Mouse (Mus musculus) urinary bladder, postnatal 25 days (tissue): ENCODE data around the gene Zfp846.
A peak's percentile ranks its signal among the peaks of the same experiment; 100 is the strongest.

Source experiments
- DNase-seq: peaks from one replicate; pipeline ENCODE4 v3.0.0; 2022; ENCODE audit warnings: low spot score

The Zfp846 gene

DNA sequence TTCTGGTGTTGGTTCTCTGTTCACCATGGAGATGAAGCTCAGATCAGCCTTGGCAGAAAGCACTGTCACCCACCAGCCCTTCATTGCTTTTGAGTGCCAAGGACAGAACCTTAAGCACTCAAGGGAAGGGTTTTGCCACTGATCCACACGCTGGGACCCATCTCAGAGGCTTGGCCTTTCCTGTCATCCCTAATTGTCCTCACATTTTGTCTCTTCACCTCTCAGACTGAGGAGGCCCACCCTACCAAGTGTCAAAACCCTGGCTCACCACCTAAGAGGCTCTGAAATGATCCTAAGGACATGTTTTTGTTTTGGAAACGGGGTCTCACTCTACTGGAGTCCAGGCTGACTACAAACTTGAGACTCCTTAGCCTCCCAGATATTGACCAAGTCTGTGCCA, 55.7 kb downstream of the Zfp846 start:
- no peak for DNase-seq

DNA sequence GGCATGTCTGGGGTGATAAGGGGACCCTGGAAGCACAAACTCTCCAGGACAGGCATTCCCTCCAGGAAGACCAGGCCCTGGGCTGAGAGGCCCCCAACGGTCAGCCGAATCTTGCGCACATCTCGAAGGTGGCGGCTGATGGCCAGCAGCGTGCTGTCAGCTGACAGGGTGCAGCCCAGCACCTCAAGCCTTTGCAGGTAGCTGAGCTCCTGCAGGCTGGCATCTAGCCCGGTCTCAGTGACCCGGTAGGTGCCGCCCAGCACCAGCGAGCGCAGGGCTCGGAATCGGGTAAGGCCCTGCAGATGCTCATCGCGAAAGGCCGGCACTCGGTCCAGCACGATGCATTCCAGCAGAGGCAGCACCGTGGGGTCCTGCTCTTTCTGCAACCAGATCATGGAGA, 57.5 kb downstream of the Zfp846 start:
- DNase-seq: no peak

DNA sequence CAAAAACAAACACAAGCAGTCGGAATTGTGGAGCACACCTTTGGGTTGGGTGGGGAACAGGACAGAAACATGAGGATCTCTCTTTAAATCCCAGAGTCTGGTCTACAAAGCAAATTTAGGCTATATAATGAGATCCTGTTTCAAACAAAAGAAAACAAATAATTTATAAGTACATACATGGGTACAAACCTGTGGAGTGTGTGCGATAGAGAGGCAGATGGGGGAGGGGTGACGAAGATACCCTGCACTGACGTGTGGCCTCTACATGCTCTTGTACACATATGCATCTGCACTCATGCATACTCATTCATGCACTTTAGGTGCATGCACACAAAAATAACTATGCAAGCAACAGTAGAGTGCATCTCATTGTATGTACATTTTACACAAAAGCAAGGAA, 58.4 kb downstream of the Zfp846 start:
- DNase-seq: no peak

DNA sequence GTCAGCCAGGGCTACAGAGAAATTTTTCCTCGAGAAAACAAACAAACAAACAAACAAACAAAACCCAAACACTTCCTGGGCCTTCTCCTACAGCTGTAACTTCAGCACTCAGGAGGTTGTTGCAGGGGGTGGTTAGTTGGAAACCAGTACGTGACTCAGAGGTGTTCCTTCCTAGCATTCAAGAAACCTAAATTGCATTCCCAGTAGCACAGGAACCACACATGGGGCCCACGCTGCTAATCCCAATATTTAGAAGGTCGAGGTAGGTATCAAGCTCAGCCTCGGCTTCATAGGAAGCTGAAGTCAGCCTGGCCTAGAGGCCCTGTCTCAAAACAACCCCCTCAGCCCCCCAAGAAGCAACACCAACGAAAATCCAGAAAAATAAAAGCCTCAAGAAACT, 60.4 kb downstream of the Zfp846 start:
- no peak for DNase-seq

DNA sequence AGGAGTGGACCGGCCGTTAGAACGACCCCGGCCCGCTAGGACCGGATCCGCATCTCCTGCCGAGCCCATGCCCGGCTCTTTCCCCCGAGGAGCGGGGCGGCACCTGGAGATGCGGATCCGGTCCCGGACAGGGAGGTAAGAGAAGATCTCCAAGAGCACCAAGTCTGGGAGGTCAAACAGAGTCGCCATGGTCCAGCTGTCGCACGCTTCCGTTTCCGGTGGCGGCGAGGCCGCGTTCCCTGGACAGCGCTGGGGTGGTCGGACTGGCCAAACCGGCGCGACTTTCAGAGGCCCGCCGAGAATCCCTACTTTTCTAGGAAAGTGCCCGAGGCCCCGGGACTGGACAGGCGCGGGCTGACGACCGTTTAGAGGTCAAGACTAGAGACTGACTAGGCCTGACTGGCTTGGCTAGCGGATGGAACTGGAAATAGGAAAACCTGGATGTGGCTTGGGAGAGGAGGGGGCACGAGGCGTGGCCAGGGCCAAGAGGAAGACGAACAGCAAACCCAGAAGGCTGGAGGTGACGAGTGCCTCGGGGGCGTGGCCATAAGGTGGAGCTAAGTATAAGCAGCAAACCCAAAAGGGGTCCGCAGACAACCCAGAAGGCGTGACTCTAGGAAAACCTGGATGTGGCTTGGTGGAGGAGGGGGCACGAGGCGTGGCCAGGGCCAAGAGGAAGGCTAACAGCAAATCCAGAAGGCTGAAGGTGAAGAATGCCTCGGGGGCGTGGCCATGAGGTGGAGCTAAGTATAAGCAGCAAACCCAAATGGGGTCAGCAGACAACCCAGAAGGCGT, 61.2 kb downstream of the Zfp846 start, which contains the start of gene Ubl5:
TSS of gene Ubl5 (plus strand) at position 778 of the 795 bp plus-strand sequence.
- DNase-seq: peak; percentile 52

DNA sequence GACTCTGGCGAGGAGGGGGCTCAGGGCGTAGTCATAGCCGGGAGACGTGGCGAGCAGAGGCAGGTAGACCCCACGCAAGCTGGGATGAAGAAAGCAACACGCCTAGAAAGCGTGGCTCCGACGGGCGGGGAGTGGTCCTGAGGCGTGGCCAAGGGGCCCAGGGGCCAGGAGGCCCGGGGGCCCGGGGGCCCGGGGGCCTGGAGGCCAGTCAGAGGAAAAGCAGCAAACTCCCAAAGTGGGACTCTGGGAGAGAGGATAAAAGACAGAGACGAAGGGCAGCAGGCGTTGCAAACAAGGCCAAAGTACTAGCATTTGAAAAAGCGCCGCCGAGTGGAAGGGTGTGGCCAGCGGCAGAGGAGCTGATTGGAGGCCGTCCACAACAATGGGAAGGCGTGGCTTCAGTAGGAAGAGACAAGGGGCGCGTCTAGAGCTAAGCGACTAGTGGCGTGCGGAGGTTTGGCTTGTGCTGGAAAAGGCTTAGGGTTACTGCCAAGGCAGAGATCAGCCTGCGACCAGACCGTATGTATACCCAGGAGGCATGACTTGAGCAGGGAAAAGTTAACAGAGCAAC, 61.9 kb downstream of the Zfp846 start:
- DNase-seq: peak; percentile 60

DNA sequence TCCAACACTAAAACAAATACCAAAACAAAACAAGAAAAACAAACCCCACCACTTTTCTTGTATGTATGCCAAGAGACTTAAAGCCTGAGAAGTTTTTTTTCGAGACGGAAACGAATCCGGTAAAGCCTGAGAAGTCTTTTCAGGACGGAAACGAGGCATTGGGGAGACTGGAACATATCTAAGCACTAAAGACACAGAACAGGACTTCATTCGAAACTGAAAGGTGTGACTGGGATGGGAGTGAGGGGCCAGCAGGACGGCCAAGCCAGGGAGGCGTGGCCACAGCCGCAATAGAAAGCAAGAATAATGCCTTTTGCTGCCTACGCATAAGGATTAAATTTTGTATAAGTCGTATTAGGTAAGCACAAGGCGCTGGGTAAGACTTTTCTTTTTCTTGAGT, 62.7 kb downstream of the Zfp846 start:
- DNase-seq: no peak

DNA sequence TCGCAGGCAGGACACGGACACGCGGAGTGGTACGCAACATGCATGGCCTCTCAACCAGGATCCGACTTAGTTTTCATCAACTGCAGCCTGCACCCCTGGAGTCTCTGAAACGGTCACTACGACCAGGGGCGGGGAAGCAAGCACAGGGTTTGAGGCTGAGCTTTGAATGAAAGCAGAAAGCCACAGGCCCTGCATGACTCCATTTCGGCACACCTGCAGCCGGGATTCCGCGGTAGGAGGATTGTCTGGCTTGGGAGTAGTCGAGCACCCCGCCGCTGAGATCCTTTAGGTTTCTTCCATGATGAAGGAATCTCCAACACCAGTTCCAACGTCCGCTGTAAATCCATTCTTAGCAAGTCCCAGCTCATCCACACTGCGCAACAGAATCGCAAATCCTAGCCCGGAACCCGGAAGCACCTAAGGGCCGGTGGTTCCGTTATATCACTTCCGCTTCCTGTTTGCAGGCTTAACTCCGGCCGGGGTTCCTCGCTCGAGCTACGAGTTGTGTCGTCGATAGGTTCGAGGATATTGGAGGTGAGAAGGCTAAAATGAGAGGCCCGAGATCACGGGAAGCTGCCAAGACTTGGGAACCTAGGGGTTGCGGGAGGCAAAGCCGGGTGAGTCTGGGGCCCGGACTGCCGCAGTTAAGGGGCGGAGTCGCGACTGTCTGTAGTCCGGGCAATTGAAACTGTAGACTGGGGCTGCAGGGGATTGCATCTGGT, 63.4 kb downstream of the Zfp846 start, which contains the start of gene Fbxl12:
TSS of gene Fbxl12 (minus strand) at position 408 of the 722 bp plus-strand sequence.
- peak; percentile 68 for DNase-seq

DNA sequence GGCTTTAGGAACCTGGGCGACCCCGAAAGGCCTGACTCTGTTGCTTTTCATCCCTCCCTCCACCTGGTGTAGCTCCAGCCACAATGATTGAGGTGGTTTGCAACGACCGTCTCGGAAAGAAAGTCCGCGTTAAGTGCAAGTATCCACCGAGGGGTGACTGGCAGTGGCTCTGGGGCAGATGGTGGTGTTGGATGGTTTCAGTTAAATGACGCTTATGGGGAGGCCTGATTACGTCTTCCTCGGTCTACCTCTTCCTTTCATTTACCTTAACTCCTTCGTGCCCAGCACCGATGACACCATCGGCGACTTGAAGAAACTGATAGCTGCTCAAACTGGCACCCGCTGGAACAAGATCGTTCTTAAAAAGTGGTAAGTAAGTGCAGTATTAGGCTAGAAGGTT, 64.0 kb downstream of the Zfp846 start:
- no peak for DNase-seq

DNA sequence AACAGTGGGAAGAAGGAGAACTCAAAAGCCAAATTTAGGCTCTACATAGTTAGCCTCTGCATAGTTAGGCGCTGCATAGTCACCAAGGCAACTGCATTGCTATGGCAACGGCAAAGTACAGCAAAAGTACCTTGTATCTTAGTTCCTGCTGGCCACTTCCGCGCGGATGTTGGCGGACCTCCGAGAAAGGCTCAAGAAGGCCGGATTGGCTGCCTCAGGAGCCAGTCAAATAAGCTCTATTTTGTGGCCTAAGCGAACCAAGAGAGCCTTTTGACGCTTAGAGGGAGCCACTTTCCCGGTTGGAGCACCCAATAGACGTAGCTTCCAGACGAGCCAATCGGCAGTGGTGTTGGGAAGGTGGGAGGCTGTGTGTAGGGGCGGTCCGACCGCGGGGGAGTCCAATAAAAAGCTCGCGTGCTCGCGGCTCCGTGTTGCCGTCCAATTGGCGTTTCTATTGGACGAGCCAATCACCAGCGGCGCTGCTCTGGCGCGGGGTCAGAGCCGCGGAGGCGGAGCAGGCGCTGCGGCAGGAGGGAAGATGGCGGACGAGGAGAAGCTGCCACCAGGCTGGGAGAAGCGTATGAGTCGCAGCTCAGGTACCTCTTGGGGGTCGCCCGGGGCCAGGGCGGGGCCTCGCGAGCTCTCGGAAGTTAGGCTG, 70.6 kb downstream of the Zfp846 start, which contains the start of gene Pin1:
TSS of gene Pin1 (plus strand) at position 494 of the 658 bp plus-strand sequence.
- peak; percentile 96 for DNase-seq

DNA sequence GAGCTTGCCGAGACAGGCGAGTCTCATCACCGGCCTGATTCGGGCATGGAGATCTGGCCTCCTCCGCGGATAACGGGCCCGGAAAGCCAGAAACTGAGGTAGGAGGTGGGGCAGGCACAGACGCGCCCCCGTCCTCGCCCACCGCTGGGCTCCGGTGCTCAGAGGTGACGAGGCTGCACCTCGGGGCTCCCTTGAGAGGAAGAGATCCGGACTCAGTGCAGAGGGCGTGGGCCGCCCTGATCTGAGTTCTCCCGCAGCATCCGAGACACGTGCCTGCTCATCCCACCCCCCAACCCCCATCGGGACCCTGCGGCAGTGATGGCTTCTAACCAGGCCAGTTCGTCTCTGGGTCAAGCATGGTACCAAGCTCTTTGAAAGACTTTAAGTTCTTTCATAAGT, 71.2 kb downstream of the Zfp846 start:
- DNase-seq: no peak

DNA sequence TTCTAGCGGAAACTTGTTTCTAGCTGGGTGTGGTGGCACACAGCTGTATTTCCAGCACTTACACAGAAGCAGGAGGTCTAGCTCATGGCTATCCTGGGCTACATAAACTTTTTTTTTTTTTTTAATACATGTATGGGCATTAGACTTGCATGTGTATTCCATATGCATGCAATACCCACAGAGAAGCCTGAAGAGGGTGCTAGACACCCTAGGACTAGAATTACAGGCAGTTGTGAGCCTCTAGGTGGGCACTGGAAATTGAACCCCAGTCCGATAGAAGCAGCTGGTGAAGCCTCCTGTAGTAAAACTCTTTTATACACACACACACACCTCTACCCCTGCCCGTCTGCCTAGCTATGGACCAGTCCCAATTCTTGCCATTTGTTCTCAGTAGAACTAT, 72.8 kb downstream of the Zfp846 start:
- DNase-seq: no peak
